Mouse (Mus musculus): ENCODE data around the gene Haao.

- TF ChIP-seq CTCF (IDR thresholded peaks at IDR 0.05; ENCODE audit: insufficient read depth, low read depth, low read length) (no peak), POLR2A (IDR thresholded peaks at IDR 0.05; ENCODE audit: insufficient read depth, low read depth, low read length) (no peak)
Observed at GRCm38 (mm10) chr17:83885750-83886149, 38.0 kb upstream of the Haao start.

Measured in olfactory bulb, adult 2 months (tissue).